Mouse (Mus musculus) bone marrow macrophage, adult 2 months (primary cell): ENCODE results near the gene Cbln1. TPM values are rescaled to one million over a fixed set of nuclear protein-coding genes. Genes with fewer than 3 reads are reported as not detected.
A peak's percentile ranks its signal among the peaks of the same experiment; 100 is the strongest.

Experiments
- H3K27ac ChIP-seq: 2 replicates; pipeline ENCODE4 v1.5.1; 2012; ENCODE audit warnings: low read depth, low read length; ENCODE audit not compliant: insufficient read depth
- H3K4me1 ChIP-seq: 2 replicates; pipeline ENCODE4 v1.6.1; 2012; ENCODE audit warnings: low read length; ENCODE audit not compliant: control insufficient read depth, insufficient read depth
- H3K4me3 ChIP-seq: 2 replicates; pipeline ENCODE4 v1.5.1; 2012; ENCODE audit warnings: mild to moderate bottlenecking, low read length, moderate library complexity; ENCODE audit not compliant: insufficient read depth
- CTCF ChIP-seq: IDR thresholded peaks from 2 replicates; pipeline ENCODE4 v1.5.1; 2012; ENCODE audit warnings: low read depth, mild to moderate bottlenecking, low read length, moderate library complexity
- POLR2A ChIP-seq: IDR thresholded peaks from 2 replicates; pipeline ENCODE4 v1.6.1; 2012; ENCODE audit warnings: mild to moderate bottlenecking, low read depth, low read length, borderline replicate concordance
- polyA plus RNA-seq: library from polyadenylated mRNA; stranded (reverse); fragments of >200 nt; gene quantifications from 2 replicates; pipeline ENCODE4 v1.2.4, GENCODE M21; 2012; ENCODE audit not compliant: missing spikeins, insufficient read depth, insufficient read length

Cbln1 gene
- not detected in 2 replicates for polyA plus RNA-seq

DNA sequence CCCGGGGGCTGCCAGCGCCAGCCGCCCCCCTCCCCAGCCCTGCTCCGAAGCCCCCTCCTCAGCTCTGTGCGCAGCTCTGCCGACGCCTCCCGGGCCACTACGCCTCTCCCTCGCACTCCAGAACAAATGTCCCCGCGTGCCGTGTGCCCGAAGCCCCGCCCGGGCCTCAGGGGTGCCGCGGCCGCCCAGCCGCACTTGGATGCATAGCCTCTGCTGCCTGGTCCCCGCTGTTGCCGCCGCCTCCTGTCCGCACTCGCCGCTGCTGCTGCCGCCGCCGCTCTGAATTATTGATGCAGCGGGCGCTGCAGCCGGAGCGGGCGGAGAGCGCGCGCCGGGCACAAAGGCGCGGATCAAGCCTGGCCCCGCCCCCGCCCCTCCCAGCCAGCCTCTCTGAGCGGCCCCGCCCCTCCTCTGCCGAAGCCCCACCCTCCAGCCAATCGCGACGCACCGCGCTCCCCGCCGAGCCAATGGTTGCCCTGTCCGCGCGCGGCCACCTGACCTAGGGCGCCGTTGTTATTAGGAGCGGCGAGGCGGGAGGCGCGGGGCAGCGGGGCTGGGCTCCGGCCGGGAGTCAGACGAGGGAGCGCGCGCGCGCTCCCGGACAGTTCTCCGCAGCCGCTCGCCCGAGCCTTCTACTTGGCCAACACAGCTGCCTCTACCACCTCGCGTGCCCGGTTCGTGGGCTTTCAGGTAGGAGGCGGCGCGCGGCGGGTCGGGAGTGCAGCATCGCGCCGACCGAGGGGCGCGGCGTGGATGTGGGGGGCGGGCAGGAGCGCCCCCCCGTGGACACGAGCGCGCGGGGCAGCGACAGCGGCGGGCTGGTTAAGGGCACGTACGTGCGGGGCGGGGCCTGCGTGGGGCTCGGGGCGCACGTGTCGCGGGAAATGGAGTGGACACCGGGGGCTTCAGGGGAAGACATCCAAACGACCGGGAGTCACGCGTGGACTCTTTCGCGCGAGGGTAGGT, at the start of gene Cbln1:
Cbln1 (minus strand) TSS at position 339 of the 966 bp plus-strand sequence.
- Histone ChIP-seq H3K4me3 (peak within 1 kb of the TSS; percentile 62), H3K4me1 (no peaks in the 10 kb centered on the region), H3K27ac (no peak within 1 kb of the TSS)
- TF ChIP-seq CTCF = no peak

DNA sequence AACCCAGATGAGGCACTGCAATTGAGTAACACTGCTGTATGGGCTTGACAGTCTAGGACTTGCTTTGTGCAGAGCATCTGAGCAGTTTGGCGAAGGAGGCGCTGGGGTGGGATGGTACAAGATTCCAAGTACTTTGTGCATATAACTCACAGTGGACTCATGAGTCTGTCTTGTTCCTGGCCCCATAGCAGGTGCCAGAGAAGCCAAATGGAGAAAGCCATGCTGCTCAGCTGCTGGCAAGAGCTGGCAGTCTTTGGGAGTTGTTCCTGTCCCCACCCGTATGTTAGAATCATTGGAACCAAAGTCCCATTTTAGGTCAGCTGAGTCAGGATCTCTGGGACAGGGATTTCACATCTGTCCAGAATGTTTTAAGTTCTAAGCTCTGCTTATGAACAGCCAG, 44.7 kb upstream of the Cbln1 start:
- no peak for TF ChIP-seq CTCF
- TF ChIP-seq POLR2A = no peak
- H3K4me1 ChIP-seq = no peaks in the 10 kb centered on the region
- H3K27ac ChIP-seq = no peak overlapping the region
- no peak overlapping the region for H3K4me3 ChIP-seq

DNA sequence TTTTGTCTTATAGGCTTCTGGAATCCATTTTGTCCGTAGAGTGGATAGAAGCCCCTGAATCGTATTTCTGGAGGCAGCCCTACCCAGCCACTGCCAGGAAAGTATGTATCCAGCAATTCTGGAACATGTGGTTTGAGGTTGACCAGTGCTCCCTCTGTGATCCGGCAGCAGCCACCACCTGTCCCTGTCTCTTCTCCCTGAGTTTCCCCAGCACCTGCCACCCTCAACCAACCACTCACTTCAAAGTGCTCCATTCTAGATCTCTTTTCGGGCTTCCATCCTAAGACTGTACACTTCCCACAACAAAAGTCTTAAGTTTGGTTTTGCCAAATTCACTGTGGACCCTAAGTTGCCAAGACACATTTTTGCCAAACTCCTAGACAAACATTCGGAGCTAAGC, 41.4 kb upstream of the Cbln1 start:
- no peak for TF ChIP-seq POLR2A
- Histone ChIP-seq H3K27ac (no peak overlapping the region), H3K4me1 (no peaks in the 10 kb centered on the region), H3K4me3 (no peak overlapping the region)

DNA sequence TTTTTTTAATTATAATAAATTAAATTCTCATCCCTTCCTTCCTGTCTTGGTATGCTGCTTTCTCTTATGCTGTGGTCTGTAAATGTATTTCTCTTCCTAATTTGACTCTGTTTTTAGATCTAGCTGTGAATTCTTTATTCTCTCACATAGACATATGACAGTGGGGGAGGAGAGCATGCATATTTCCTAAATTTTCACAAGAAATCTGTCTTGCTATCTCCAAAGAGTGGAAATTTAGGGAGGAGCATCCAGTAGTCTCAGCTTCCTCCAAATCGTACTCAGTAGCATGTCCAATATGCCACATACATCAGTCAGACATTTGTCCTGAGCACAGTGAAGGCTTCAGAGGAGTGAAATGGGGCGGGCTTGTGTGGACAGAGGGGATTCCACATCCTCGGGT, 40.9 kb upstream of the Cbln1 start:
- no peak for TF ChIP-seq POLR2A
- TF ChIP-seq CTCF = no peak
- Histone ChIP-seq H3K27ac (no peak overlapping the region), H3K4me3 (no peak overlapping the region), H3K4me1 (no peaks in the 10 kb centered on the region)

DNA sequence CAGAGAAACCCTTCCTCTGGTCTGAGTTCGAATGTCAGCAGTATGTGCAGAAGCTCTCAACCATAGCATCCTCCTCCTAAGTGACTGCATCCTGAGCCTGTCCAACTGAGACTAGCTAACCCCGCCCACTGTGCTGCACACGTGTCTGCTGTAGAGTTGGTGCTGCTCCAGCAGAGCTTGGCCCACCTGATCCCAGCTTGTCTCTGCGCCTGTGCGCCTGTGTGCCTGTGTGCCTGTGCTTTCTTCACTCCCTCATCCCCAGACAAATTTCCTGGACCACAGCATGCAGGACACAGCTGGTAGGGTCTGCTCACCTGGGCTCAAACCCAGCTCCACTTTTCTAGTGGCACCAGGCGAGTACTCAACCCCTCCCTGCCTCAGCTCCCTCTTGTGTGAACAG, 40.2 kb upstream of the Cbln1 start:
- Histone ChIP-seq H3K27ac (no peak overlapping the region), H3K4me1 (no peaks in the 10 kb centered on the region), H3K4me3 (no peak overlapping the region)
- TF ChIP-seq POLR2A (no peak), CTCF (no peak)

DNA sequence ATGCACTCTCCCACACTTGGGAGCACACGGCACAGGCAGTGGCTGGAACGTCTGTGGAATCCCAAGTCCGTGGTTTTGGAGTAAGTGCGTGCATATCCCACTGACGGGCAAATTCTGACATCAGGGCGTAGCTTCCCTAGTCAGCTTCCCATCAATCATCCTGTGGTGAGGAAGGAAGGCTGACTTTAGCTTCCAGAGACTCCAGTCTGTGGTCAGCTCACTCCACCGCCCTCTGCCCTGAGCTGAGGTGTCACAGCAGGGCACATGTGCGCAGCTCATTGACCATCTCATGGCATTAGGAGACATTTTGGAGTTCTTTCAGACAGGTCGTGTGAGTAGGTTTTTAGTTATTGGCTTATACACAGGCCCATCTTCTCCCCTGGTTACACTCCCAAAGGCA, 34.6 kb upstream of the Cbln1 start:
- H3K27ac ChIP-seq = no peak overlapping the region
- H3K4me3 ChIP-seq = no peak overlapping the region
- H3K4me1 ChIP-seq = no peaks in the 10 kb centered on the region
- TF ChIP-seq CTCF = no peak
- TF ChIP-seq POLR2A = no peak

DNA sequence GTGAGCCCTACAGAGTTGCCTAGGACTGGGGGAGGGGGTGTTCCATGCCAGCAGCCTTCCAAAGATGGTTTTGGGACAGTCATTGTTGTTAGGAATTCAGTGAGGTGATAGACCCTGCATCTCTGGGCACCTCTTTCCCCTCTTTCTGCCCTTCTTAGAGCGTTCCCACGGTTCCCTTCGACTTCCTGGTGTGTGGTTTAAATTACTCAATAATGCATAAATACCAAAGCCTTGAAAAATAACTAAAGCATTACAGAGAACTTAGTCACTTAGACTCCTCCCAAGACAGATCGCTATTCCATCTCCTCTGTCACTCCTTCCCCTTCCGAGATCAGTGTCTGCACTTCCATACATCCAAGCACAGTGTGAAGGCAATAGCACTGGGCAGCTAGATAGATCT, 32.0 kb upstream of the Cbln1 start:
- Histone ChIP-seq H3K4me3 (no peak overlapping the region), H3K27ac (no peak overlapping the region)
- TF ChIP-seq CTCF (no peak), POLR2A (no peak)

DNA sequence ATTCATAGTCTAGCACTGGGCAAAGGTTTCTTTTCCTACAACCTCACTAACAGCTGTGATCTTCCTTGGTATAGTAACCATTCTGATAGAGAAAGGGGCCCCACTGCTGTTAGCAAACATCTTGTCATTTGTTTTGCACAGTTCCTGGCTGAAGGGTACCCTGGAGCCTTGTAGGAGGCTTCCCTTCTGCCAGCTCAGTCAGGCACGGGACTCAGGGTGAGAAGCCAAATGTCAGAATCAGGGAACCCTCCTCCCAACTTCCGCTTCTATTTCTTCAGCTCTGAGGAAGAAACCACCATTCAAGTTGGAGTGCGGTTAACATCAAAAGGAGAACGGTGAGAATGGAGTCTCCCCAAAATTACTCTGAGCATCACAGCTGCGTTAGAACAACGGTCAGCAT, 30.3 kb upstream of the Cbln1 start:
- TF ChIP-seq POLR2A (no peak), CTCF (no peak)
- Histone ChIP-seq H3K4me1 (no peaks in the 10 kb centered on the region), H3K4me3 (no peak overlapping the region), H3K27ac (no peak overlapping the region)

More for the DNA sequence above, 32.0 kb upstream of the Cbln1 start:
- no peaks in the 10 kb centered on the region for H3K4me1 ChIP-seq

DNA sequence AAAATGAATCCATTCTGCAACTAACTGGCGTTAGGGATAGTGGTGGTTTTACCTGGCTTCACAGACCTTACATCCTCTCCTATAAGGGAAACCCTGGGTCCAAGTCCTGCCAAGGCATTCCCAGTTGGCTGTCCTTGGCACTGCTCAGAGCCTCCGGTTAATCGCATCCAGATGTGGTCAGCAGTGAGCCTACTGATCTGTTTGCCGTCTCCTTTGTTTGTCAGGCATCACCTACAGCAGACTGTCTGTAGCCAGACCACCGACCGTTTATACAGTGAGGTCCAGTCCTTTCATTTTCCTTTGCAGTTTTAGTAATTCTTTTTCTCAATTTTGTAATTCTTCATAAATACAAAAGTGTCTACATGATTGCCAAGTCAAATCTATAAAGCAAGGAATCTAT, 25.2 kb upstream of the Cbln1 start:
- no peaks in the 10 kb centered on the region for H3K4me1 ChIP-seq

DNA sequence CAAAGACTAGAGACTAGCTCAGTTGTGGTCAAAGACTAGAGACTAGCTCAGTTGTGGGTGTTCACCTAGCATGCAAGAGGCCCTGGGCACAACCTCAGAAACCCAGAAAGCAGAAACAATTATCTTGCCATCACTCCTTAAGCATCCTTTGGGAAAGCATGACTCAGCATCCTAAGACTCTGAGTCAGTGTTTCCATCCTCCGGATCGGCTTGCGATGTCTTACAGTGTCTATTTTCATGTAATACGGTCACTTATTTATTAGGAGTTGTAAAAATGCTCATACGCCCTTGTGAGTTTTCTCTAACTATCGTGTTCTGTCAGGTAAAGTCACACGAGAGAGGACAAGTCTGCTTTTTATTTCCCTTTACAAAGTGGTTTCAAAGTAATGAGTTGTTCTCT, 24.1 kb upstream of the Cbln1 start:
- no peak overlapping the region for H3K27ac ChIP-seq
- H3K4me3 ChIP-seq = no peak overlapping the region
- TF ChIP-seq CTCF = no peak
- no peak for TF ChIP-seq POLR2A

More for the DNA sequence above, 25.2 kb upstream of the Cbln1 start:
- Histone ChIP-seq H3K27ac (no peak overlapping the region), H3K4me3 (no peak overlapping the region)
- TF ChIP-seq POLR2A (no peak), CTCF (no peak)

More for the DNA sequence above, 24.1 kb upstream of the Cbln1 start:
- no peaks in the 10 kb centered on the region for H3K4me1 ChIP-seq
